Mouse (Mus musculus): ENCODE results near the gene Smg5. TPM values are rescaled to one million over a fixed set of nuclear protein-coding genes. Genes with fewer than 3 reads are reported as not detected.

The Smg5 gene
- polyA plus RNA-seq, 1 experiment, result 14.2 TPM

DNA sequence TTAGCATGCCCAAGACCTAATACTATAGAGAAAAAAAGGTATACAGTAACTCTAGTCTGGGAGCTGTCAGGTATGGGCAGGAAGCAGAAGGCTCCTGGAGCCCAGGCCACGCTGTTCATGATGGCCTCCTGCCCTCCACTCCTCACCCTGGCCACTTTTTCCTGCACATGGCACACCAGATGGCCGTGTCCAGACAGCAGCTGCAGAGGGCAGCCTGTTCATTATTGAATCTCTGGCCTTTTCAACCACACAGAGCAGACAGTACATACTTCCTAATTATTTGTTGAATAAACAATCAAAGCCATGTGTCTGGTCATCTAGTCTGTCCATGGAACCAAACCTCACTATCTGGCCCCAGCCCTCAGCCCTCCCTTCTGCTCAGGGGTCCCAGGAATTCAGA is 62.6 kb downstream of the Smg5 start:
- Histone ChIP-seq H3K4me3 (ENCODE audit: insufficient read depth, low read depth, low read length) (no peak overlapping the region), H3K4me1 (ENCODE audit: control insufficient read depth, insufficient read depth, insufficient read length, low read length) (no peaks in the 10 kb centered on the region), H3K27ac (replicated peaks; ENCODE audit: low read depth, low read length) (no peak overlapping the region)

DNA sequence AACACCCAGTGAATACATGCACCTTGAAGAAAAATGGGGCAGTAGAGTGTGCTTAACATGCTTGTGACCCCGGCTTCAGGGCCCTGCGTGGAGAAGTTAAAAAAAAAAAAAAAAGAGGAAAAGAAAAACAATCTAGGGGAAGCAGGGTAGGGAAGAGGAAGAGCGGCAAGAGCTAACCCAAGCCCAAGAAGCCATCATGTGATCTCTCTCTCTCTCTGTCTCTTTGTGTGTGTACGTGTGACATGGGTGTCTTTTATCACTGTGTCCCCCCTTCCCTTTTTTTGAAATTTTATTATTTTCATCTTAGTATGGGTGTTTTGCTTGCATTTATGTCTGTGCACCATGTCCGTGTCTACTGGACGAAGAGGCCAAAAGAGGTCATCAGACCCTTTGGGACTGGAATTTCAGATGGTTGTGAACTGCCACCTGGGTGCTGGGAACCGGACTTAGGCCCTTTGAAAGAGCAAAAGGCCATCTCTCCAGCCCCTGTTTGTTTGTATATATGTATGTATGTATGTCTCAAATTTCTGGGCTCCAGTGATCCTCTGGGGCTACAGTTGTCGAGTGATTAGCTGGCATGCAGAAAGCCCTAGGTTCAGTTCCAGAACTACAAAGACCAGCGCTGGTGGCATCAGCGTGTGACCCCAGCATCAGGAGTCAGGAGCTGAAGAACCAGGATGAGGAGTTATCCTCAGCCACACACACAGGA is 67.6 kb downstream of the Smg5 start:
- Histone ChIP-seq H3K4me3 (ENCODE audit: insufficient read depth, low read depth, low read length) (no peak overlapping the region), H3K4me1 (ENCODE audit: control insufficient read depth, insufficient read depth, insufficient read length, low read length) (no peaks in the 10 kb centered on the region), H3K27ac (replicated peaks; ENCODE audit: low read depth, low read length) (0 out of 2 replicates have a peak overlapping the region, but pooled peaks have one; percentile 24)

DNA sequence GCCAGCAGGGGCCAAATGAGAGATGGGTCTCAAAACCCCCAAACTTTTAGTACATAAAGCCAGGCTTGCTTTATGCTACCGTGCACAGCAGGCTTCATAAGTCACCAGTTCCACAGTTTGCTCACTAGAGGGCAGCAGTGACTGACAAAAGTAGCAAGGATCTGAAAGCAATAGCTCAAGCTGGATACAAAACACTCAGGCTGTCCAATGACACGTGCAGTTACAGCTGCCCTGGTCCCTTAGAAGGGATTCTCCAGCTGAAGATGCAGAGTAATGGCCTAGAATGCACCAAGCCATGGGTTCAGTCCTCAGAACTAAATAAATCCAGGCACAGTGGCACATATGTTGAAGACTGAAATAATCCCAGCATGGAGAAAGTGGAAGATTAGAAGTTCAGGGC is 71.0 kb downstream of the Smg5 start:
- 0 out of 2 replicates have a peak, but pooled peaks cover 3% of the 10 kb centered on the region for H3K4me1 ChIP-seq (ENCODE audit: control insufficient read depth, insufficient read depth, insufficient read length, low read length)
- no peak overlapping the region for H3K27ac ChIP-seq (replicated peaks; ENCODE audit: low read depth, low read length)
- no peak overlapping the region for H3K4me3 ChIP-seq (ENCODE audit: insufficient read depth, low read depth, low read length)

DNA sequence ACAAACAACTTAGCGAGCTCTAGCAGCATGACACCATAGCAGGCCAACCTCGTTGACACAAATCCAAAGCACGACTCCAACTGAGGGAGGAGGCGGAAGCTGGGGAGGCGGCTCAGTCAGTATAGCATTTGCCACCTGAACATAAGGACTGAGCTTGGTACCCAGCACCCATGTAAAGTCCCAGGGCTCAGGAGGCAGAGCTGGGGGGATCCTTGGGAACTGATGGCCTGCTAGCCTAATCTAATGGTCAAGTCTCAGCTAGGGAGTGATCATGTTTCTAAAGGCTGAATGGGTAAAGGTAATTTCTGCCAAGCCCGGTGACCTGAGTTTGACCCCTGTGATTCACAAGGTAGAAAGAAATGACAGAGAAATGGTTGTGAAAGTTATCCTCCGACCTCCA is 71.5 kb downstream of the Smg5 start:
- Histone ChIP-seq H3K4me1 (ENCODE audit: control insufficient read depth, insufficient read depth, insufficient read length, low read length) (0 out of 2 replicates have a peak, but pooled peaks cover 3% of the 10 kb centered on the region), H3K27ac (replicated peaks; ENCODE audit: low read depth, low read length) (no peak overlapping the region; the same call in 1 of the 2 replicates)

DNA sequence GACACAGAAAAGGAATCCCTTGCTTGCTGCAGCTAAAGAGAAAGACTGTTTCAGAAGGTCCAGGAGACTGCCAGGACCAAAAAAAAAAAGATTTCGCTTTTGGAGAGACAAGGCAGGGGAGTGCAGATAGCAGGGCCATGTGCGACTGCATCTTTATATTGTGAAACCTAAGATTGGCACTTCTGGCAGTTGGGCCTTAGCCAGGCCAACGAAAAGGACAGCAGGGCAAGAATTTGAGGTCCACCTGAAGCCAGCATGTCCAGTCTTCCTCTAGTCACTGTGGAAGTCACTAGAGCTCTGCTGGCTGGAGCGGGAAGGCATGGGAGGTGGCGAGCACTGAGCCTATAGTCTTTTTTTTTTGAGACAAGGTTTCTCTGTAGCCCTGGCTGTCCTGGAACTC is 72.9 kb downstream of the Smg5 start:
- H3K4me3 ChIP-seq (ENCODE audit: insufficient read depth, low read depth, low read length), result no peak overlapping the region; the same call in 1 of the 2 replicates
- peak overlapping the region; percentile 79 for H3K27ac ChIP-seq (replicated peaks; ENCODE audit: low read depth, low read length)
- H3K4me1 ChIP-seq (ENCODE audit: control insufficient read depth, insufficient read depth, insufficient read length, low read length), result peaks cover 6% of the 10 kb centered on the region; the same call in 1 of the 2 replicates

More for the DNA sequence above, 71.5 kb downstream of the Smg5 start:
- no peak overlapping the region for H3K4me3 ChIP-seq (ENCODE audit: insufficient read depth, low read depth, low read length)

DNA sequence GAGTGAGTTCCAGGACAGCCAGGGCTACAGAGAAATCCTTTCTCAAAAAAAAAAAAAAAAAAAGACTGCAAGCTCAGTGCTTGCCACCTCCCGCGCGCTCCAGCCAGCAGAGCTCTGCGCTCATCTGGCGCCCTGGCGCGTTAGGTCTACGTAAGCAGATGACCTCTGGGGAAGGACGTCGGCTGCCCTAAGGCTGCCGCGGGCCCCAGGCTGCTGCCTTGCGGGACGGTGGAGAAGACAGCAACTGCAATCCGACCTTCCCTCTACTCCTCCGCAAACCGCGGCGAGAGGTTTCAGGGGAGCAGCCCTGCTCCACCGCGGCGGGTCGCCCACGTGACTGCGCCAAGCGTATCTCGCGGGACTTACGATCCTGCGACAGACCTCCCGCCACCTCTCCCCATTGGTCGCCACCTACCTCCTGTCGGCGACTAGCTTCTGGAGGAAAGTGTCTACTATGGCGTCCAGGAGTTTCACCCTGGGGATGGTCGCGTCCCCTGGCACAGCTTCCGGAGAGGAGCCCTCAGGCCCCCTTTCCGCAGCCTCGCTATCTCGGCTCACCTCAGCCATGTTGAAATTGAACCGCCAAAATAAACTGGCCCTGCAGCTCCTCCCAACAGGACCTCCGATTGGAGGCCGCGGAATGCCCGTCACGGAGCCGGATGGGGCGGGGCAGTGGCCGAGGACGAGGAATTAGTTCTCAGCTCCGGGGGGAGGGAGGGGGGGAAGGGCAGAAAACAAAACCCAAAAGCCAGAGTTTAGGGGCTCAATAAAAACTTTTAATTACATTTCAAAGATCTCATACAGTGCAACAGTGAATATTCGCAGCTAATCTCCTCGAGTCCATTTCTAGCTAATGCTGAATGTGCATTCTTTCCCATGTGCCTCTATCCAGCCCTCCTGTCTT is 73.9 kb downstream of the Smg5 start, which contains the start of gene Pmf1:
Gene Pmf1 (minus strand): TSS at position 591 of the 904 bp plus-strand sequence.
- Histone ChIP-seq H3K27ac (replicated peaks; ENCODE audit: low read depth, low read length) (peak within 1 kb of the TSS; percentile 79), H3K4me1 (ENCODE audit: control insufficient read depth, insufficient read depth, insufficient read length, low read length) (peaks cover 6% of the 10 kb centered on the region; the same call in 1 of the 2 replicates), H3K4me3 (ENCODE audit: insufficient read depth, low read depth, low read length) (peak within 1 kb of the TSS; percentile 76)

DNA sequence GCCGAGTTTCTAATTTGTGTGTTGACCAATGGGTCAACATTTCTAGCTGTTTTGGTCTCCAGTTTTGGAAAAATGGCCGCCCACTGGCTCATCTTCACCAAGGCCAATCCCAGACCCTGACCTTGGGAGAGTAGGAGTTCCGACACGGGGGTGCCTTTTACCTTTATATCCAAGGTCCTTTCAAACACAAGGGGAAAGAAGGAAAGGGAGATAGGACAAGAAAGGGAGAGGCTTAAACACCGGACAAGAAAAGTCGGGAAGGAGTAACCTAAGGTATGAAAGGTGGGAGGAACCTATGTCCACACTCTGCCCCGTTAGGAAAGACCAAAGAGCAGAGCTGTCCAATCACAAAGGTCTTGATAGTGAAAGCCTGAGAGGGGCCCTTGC is 74.6 kb downstream of the Smg5 start:
- H3K4me3 ChIP-seq (ENCODE audit: insufficient read depth, low read depth, low read length), result peak overlapping the region; percentile 34
- H3K4me1 ChIP-seq (ENCODE audit: control insufficient read depth, insufficient read depth, insufficient read length, low read length), result peaks cover 6% of the 10 kb centered on the region; the same call in 1 of the 2 replicates
- peak overlapping the region; percentile 79 for H3K27ac ChIP-seq (replicated peaks; ENCODE audit: low read depth, low read length)

DNA sequence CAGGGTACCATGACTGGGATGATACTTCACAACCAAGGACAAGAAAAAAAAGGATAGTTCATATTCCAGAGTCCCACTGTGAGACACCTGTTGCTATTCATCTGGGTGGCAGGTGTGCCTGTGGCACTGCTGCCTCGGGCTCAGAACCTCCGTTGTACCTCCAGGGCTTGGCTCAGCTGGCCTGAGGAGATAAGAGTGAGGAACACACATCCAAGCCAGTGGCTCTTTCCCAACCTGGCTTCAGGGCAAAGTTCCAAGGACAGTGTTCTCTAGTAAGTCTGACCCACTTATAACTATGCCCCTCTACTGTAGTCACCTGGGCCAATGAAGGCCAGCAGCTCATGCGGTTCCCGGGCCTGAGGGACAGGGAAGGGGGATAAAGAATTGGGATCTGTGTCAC is 75.6 kb downstream of the Smg5 start:
- no peak overlapping the region for H3K27ac ChIP-seq (replicated peaks; ENCODE audit: low read depth, low read length)
- no peak overlapping the region for H3K4me3 ChIP-seq (ENCODE audit: insufficient read depth, low read depth, low read length)
- H3K4me1 ChIP-seq (ENCODE audit: control insufficient read depth, insufficient read depth, insufficient read length, low read length), result peaks cover 6% of the 10 kb centered on the region; the same call in 1 of the 2 replicates

Other genes starting within 250 kb of the Smg5 start
- gene Mef2d, start 193.9 kb upstream of the Smg5 start, polyA plus RNA-seq (2012; ENCODE audit: insufficient read depth, insufficient read length, missing spikeins), result 34.8 and 50.0 TPM in 2 replicates
- not detected in 2 replicates for gene Rhbg, start 81.6 kb upstream of the Smg5 start, polyA plus RNA-seq (2012; ENCODE audit: insufficient read depth, insufficient read length, missing spikeins)
- not detected in 2 replicates for gene Gm38392, start 49.0 kb upstream of the Smg5 start, polyA plus RNA-seq (2012; ENCODE audit: insufficient read depth, insufficient read length, missing spikeins)
- 12.9 and 20.4 TPM in 2 replicates for gene Tsacc, start 39.3 kb upstream of the Smg5 start, polyA plus RNA-seq (2012; ENCODE audit: insufficient read depth, insufficient read length, missing spikeins)
- gene Cct3, start 39.1 kb upstream of the Smg5 start, polyA plus RNA-seq (2012; ENCODE audit: insufficient read depth, insufficient read length, missing spikeins), result 120 and 173 TPM in 2 replicates
- gene Glmp, start 11.2 kb upstream of the Smg5 start, polyA plus RNA-seq (2012; ENCODE audit: insufficient read depth, insufficient read length, missing spikeins), result 96.8 and 101 TPM in 2 replicates
- gene Tmem79, start 112 bp upstream of the Smg5 start, polyA plus RNA-seq (2012; ENCODE audit: insufficient read depth, insufficient read length, missing spikeins), result 89.9 and 111 TPM in 2 replicates
- gene Paqr6, start 28.3 kb downstream of the Smg5 start, polyA plus RNA-seq (2012; ENCODE audit: insufficient read depth, insufficient read length, missing spikeins), result 2.1 TPM in 2 replicates
- gene Bglap3, start 36.5 kb downstream of the Smg5 start, polyA plus RNA-seq (2012; ENCODE audit: insufficient read depth, insufficient read length, missing spikeins), result not detected in 2 replicates
- not detected in 2 replicates for gene Bglap2, start 42.4 kb downstream of the Smg5 start, polyA plus RNA-seq (2012; ENCODE audit: insufficient read depth, insufficient read length, missing spikeins)
- not detected in 2 replicates for gene Bglap, start 48.2 kb downstream of the Smg5 start, polyA plus RNA-seq (2012; ENCODE audit: insufficient read depth, insufficient read length, missing spikeins)
- 25.1 and 30.8 TPM in 2 replicates for gene Pmf1, start 74.1 kb downstream of the Smg5 start, polyA plus RNA-seq (2012; ENCODE audit: insufficient read depth, insufficient read length, missing spikeins)
- 71.0 and 78.1 TPM in 2 replicates for gene Slc25a44, start 88.9 kb downstream of the Smg5 start, polyA plus RNA-seq (2012; ENCODE audit: insufficient read depth, insufficient read length, missing spikeins)
- 25.7 and 30.2 TPM in 2 replicates for gene Sema4a, start 124.9 kb downstream of the Smg5 start, polyA plus RNA-seq (2012; ENCODE audit: insufficient read depth, insufficient read length, missing spikeins)
- 33.8 and 35.7 TPM in 2 replicates for gene Lmna, start 173.7 kb downstream of the Smg5 start, polyA plus RNA-seq (2012; ENCODE audit: insufficient read depth, insufficient read length, missing spikeins)
- gene Mex3a, start 196.1 kb downstream of the Smg5 start, polyA plus RNA-seq (2012; ENCODE audit: insufficient read depth, insufficient read length, missing spikeins), result 0.16 and 0.21 TPM in 2 replicates
- not detected in 2 replicates for gene Rab25, start 212.0 kb downstream of the Smg5 start, polyA plus RNA-seq (2012; ENCODE audit: insufficient read depth, insufficient read length, missing spikeins)
- 209 and 224 TPM in 2 replicates for gene Lamtor2, start 216.8 kb downstream of the Smg5 start, polyA plus RNA-seq (2012; ENCODE audit: insufficient read depth, insufficient read length, missing spikeins)
- gene Ubqln4, start 217.5 kb downstream of the Smg5 start, polyA plus RNA-seq (2012; ENCODE audit: insufficient read depth, insufficient read length, missing spikeins), result 36.6 and 42.2 TPM in 2 replicates
- 84.2 and 89.0 TPM in 2 replicates for gene Ssr2, start 239.6 kb downstream of the Smg5 start, polyA plus RNA-seq (2012; ENCODE audit: insufficient read depth, insufficient read length, missing spikeins)